Mouse (Mus musculus): ENCODE results near the gene Igbp1.

DNA sequence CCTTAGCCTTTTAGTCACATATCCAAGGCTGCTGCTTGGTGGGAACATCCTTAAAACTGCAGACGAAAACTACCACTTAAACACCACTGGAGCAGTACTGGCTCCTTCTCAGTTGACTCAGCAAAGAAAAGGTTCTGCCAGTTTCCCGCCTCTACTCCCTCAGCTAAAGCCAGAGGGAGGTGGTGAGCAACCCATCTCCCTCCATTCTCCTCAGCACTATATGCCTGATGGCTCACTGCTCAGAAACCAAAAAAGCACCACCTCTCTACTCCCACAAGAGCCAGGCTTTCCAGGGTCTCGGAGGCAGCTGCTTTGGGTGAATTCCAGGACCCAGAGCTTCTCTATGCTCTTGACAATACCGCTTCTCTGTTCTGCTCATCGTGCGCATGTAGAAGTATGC lies 23.5 kb downstream of the Igbp1 start:
- TF ChIP-seq POLR2A (IDR thresholded peaks at IDR 0.05; ENCODE audit: insufficient read length, low read depth): no peak
- no peak for TF ChIP-seq E2F4 (IDR thresholded peaks at IDR 0.05; ENCODE audit: insufficient read depth)
- no peak for TF ChIP-seq USF1 (IDR thresholded peaks at IDR 0.05; ENCODE audit: low read depth)
- no peak for TF ChIP-seq TCF12 (IDR thresholded peaks at IDR 0.05; ENCODE audit: insufficient read depth, poor library complexity, severe bottlenecking)
- no peak for TF ChIP-seq MAX (IDR thresholded peaks at IDR 0.05; ENCODE audit: low read depth)
- no peak for TF ChIP-seq REST (IDR thresholded peaks at IDR 0.05; ENCODE audit: insufficient read depth, insufficient read length)
- TF ChIP-seq MYOD1 (IDR thresholded peaks at IDR 0.05; ENCODE audit: control insufficient read depth in 1 of 3, insufficient read length in 2 of 3, low read depth in 2 of 3): no peak
- TF ChIP-seq SRF (IDR thresholded peaks at IDR 0.05; ENCODE audit: control insufficient read depth, insufficient read length, low read depth): no peak

All from myocyte (in vitro differentiated cells).